Mouse (Mus musculus) cerebellum, postnatal 4 days (tissue): ENCODE results near the gene Ly6g5b.

Source experiments
- DNase-seq, 2 experiments: peaks; one replicate each; pipeline ENCODE4 v3.0.0; 2022; ENCODE audit warnings: low spot score in 2 of 2, mixed read lengths in 1 of 2

The Ly6g5b gene

DNA sequence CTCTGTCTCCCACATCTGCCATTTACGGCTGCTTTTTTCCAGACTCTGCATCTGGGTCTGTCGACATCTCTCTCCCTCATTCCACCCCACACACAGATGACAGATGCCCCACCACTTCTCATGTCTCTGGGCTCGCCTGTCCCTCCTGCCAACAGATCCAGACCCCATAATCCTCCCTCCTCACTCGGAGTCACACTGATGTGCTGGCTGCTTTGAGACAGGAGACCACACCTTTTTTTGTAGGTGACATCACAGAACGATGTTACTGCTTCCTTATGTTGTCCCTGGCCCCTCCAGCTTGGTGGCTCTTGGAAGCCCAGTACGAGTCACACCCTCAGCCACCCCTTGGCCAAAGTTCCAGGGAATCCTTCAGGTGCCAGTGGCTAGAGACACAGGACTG lies 35.0 kb downstream of the Ly6g5b start:
- DNase-seq, result no peak

DNA sequence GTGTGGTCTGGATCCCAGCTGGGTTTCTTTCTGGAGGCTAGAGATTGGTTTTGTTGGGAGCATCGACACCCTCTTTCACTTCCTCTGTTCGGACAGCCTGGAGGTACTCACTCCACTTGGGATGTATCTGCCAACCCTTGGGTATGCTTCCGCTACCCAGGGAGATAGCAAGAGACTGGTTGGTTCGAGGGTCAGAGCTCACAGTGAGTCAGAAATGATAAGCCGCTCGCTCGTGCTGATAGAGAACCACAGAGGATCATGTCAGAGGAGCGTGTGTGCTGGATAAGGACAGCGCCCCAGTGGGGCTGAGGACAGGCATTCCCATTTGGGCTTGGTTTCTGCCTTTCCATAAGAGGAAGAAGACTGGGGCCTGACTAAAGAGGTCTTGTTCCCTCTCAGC lies 35.5 kb downstream of the Ly6g5b start:
- no peak for DNase-seq

DNA sequence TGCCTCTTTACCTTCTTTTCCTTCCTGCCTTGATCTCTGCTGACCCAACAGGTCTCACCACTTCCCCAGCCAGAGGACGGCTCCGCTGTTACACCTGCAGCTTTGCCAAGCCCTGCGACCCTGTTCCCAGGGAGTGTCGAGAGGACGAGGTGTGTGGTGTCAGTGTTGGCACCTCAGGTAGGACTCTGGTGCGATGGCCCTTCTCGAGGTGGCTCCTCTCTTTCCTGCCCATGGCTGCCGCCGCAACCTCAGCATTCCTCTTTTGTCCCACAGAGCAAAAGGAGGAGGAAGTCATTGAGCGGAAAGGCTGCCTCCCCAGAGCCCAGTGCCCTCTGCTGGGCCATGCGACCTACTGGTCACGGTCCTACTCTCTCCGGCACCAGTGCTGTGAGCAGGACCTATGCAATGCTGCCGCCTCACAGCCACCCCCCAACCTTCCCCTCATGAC lies 37.4 kb downstream of the Ly6g5b start, which contains the start of gene Ly6g6d:
Ly6g6d (minus strand) TSS at position 280 of the 448 bp plus-strand sequence.
- no peak for DNase-seq

DNA sequence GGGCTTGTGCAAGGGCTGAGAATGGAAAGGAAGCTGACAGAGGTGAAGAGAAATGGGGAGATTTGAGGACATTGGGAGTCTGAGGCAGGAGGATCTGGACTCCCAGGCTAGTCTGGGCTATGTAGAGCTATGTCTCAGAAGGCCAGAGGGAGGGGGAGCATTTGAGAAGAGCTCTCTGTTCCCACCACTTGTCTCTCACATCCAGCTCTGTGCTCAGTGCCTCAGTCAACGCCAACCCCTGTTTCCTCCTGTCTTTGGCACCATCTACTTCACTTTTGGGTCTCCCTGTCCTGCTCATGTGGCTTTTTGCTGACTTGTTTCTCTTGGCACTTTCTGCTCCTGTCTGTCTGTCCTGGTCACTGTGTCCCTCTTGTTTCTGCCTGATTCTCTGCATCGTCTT lies 37.9 kb downstream of the Ly6g5b start:
- no peak for DNase-seq

DNA sequence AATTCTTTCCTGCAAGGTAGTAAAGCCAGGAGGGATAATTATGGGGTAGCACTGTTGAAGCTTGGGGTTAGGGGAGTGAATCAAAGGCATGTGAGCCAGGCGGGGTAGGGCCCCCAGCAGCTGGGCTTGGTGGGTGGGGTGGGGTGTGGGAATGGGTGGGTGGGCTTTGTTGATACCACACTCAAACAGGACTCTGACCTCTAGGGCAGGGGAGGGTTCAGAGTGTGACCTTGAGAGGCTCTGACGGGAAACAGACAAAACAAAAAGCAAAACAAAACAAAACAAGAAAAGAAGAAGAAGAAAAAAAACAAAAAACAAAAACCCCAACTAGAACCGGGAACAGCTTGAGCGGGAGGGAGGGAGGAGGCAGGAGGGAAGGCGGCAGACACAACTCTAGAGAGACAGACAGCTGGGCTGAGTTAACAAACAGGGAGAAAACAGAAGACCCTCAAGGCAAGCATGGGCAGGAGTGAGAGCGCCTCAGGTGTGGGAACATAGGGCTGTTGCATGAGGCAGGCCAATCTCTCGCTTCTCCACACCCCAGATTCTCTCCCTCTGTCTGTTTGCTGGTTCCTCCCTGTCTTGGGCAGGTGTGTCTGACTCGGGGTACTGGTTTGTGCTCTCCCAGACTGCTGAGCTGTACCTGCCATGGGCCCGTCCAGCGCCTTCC lies 38.6 kb downstream of the Ly6g5b start, which contains the start of gene Ly6g6e:
Ly6g6e (plus strand) TSS at position 396 of the 670 bp plus-strand sequence.
- no peak for DNase-seq

DNA sequence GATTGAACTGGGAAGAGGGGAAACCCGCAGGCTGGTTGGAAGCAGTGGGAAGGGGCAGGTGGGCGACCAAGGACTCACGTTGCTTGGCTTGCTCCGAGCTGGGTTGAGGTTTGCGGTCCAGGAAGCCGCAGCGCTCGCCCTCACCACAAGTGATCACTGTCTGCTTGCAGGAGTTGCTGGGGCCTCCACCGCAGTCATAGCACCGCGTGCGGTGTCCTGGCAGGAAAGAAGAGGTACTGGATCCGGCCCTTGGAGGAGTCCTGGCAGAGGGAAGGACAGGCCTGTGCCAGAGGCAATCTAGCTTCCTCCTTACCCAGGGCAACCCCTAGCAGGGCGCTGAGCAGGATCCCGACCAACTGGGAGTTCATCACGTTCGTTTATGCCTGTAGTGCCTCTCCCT lies 41.1 kb downstream of the Ly6g5b start:
- no peak for DNase-seq

DNA sequence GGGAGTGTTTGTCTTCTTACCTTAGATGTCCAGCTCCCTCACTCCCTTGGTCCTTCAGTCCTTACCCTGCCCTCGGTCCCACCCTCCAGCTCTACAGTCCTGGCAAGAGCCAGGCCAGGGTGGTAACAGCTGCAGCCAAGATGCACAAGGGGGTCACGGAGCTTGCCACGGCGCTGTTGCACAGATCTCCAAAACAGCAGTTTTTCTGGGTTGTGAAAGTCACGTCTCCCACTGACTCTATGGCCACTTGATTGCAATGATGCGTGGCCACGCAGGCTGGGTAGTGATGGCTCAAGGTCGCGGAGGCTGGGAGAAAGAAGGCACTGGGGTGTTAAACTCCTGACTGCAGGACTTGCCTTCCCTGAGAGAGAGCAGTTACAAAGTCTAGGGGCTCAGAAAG lies 43.8 kb downstream of the Ly6g5b start:
- DNase-seq, result no peak

DNA sequence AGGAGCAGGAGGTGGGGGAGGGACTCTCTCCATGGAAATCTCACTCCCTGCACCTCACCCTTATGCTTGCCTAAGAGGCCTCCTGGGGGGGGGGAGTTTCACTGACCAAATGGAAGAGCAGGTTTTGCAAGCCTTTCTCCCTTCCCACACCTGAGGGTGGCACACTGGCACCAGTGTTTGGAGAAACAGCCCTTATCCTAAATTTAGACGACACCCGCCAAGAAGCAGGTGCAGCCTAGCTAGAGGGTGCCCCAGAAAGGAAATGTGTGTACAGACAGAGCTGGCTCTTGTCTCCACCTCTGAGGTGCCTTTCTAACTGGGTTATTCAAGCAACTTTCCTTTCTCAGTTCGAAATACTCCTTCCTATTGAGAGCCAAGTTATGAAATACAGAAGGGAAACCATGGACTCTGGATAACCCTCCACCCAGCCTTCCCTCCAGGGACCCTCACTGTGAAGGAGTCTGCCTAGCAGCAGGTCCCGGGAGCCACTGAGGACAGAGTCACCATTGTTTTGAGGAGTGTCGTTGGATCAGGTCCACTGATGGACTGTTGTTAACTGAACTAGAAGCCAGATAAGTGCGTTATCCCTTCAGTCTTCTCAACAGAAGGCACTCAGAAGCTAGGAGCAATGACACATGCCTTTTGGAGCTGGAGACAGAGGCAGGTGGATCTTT lies 44.5 kb downstream of the Ly6g5b start:
- no peak for DNase-seq

DNA sequence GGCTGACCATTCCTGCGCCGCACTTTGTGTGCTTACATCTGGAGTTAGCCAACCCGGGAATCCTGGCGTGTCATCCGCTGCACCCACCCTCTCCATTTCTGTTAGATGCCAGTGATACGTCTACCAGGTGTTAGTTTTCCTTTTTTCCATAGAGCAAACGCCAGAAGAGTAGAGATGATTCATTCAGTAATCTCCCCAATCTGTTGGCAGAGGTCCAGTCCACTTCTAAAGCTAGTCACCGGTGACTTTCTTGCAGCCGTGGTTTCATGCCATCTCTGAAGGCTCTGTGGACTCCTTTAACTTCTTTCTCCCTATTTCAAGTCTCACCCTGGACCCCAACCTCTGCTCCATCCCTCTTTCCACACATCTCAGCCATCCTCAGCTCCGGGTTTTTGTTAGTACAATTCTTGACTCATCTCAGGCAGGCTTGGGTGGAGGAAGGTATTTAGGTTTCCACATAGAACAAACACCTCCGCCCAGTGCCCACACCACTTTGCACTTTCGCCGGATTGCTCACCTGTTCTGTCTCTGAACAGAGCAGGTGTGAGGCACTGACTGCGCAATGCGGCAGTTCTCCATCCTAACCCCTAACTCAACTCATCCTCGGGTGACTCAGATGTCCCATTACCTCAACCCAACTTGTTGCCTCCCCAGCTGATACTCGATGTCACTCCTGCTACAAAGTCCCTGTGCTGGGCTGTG lies 46.9 kb downstream of the Ly6g5b start:
- DNase-seq, result no peak

DNA sequence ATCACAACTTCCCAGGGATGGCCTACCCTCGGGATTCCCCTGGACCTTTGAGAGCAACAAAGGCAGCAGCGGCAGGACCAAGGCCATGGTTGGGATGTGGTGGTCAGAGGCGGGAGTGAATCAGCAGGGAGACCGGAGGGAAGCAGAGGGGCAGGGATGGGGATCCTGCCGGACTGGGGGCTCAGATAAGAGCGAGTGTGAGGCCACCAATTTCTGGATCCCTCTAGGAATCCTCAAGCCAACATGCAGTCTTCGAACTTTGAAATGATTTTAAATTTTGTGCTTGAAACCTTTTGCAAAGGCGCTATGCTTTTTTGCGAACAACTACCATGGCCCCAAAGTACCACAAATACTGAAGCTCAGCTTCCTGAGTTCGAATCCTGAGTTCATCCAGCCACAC lies 49.1 kb downstream of the Ly6g5b start, which contains the start of gene Mpig6b:
Mpig6b (minus strand) TSS at position 101 of the 400 bp plus-strand sequence.
- no peak for DNase-seq

DNA sequence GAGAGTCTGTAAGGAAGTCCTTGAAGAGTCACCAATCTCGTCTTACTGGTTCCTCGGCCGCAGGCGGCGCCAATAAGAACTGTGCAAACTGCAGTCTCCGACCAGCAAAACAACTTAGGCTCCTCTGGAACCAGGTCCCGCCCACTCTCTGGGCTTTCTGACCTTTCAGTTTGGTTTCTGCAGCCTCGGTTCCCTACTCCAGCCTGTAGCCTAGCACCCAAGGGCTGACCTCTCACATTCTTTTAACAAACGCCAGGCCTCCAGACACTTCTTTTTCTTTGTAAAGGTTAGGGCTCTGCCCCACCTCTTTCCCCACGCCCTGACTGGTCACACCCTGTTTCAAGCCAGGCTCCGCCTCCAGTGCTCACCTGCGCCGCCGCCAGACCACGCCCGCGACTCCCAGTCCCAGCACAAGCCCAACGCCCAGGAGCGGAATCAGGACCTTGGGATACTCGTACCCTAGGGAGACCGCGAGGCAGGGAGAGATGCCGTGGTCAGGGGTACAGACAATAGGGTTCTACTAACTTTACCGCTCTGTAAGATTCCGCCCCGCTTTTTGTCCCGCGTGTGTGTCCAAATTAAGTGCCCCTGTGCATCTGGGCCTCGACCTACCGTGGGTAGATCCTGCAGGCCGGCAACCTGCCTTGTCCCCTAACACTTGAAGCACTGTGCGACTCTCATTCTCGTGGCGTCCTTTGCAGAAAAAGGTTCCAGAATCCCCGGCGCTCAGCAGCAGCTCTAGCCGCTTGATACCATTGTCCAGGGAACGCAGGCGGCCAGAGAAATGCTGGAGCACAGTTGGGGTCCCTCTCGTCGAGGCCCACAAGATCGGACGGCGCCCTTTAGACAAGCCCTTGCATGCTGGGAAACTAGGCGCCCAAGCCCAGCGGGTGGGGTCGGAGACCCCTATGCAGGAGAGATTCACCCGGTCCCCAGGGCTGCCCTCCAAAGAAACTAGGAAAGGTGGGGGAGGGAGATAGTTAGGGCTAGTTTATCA lies 50.0 kb downstream of the Ly6g5b start, which contains the start of gene Ly6g6c:
Ly6g6c (plus strand) TSS at position 438 of the 997 bp plus-strand sequence.
- no peak for DNase-seq

DNA sequence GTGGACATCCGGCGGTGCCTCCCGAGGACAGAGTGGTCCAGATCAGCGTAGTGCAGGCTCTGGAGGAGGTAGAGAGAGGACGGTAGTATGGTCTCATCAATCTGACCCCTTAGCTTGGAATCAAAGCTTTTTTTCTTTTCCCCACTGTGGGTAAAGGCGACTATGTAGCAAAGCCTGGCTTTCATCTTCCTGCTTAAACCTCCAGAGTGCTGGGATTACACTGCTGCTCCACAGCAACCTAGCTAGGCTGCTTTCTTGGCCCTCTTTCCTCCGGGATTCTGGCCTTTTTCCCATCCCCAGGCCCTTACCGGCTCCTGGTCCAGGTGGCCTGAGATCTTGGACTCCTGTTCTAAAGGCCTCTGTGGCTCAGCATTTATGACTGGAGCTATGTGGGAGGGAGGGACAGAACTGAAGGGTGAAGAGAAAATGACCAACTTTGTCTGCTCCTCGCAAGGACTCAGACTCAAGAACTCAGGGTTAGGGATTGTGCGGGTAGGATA lies 50.8 kb downstream of the Ly6g5b start:
- DNase-seq, result no peak
